Mouse (Mus musculus): ENCODE results near the gene Npnt.

Gene Npnt

GRCm38 (mm10) chr3:132934649-132935048, 15.4 kb downstream of the Npnt start:
- no peak for DNase-seq

GRCm38 (mm10) chr3:132931526-132931925, 18.6 kb downstream of the Npnt start:
- no peak for DNase-seq

GRCm38 (mm10) chr3:132929866-132930265, 20.2 kb downstream of the Npnt start:
- no peak for DNase-seq

- no peak for DNase-seq
Measured at GRCm38 (mm10) chr3:132928186-132928585, 21.9 kb downstream of the Npnt start.

- no peak for DNase-seq
Measured at GRCm38 (mm10) chr3:132919798-132920197, 30.3 kb downstream of the Npnt start.

- no peak for DNase-seq
Measured at GRCm38 (mm10) chr3:132919240-132919639, 30.9 kb downstream of the Npnt start.

- no peak for DNase-seq
Measured at GRCm38 (mm10) chr3:132917356-132918090, 32.6 kb downstream of the Npnt start.

GRCm38 (mm10) chr3:132915661-132916060, 34.4 kb downstream of the Npnt start:
- DNase-seq, result no peak

GRCm38 (mm10) chr3:132912420-132912819, 37.7 kb downstream of the Npnt start:
- no peak for DNase-seq

- DNase-seq, result no peak
Measured at GRCm38 (mm10) chr3:132911716-132912115, 38.4 kb downstream of the Npnt start.

GRCm38 (mm10) chr3:132910727-132911126, 39.4 kb downstream of the Npnt start:
- no peak for DNase-seq

GRCm38 (mm10) chr3:132909736-132910135, 40.4 kb downstream of the Npnt start:
- no peak for DNase-seq

GRCm38 (mm10) chr3:132907506-132908203, 42.4 kb downstream of the Npnt start:
- DNase-seq, result no peak

- DNase-seq, result no peak
Measured at GRCm38 (mm10) chr3:132905224-132905930, 44.7 kb downstream of the Npnt start.

- DNase-seq, result no peak
Measured at GRCm38 (mm10) chr3:132903386-132903785, 46.7 kb downstream of the Npnt start.

- DNase-seq, result no peak
Measured at GRCm38 (mm10) chr3:132902921-132903320, 47.2 kb downstream of the Npnt start.

- peak; percentile 83 for DNase-seq
Measured at GRCm38 (mm10) chr3:132902206-132902605, 47.9 kb downstream of the Npnt start.

- no peak for DNase-seq
Measured at GRCm38 (mm10) chr3:132897891-132898290, 52.2 kb downstream of the Npnt start.

- no peak for DNase-seq
Measured at GRCm38 (mm10) chr3:132897390-132897789, 52.7 kb downstream of the Npnt start.

GRCm38 (mm10) chr3:132894086-132894485, 56.0 kb downstream of the Npnt start:
- DNase-seq, result no peak

GRCm38 (mm10) chr3:132893676-132894075, 56.4 kb downstream of the Npnt start:
- no peak for DNase-seq

- no peak for DNase-seq
Measured at GRCm38 (mm10) chr3:132893044-132893443, 57.0 kb downstream of the Npnt start.

- no peak for DNase-seq
Measured at GRCm38 (mm10) chr3:132892481-132892880, 57.6 kb downstream of the Npnt start.
